ENCODE assay signal across 8 mouse cellular contexts in genomic region chr17:5886943-5887800, GRCm38 (mm10). TPM values are rescaled to one million over a fixed set of nuclear protein-coding genes. Genes with fewer than 3 reads are reported as not detected.
A peak's percentile ranks its signal among the peaks of the same experiment; 100 is the strongest.
DNase-seq lines count a peak whose midpoint lies in the region; TF ChIP-seq lines count a peak whose summit lies in the region.

No protein-coding gene starts in this region.

- no peak overlapping the region for H3K27ac ChIP-seq in cerebellum, adult 2 months (ENCODE audit: insufficient read depth, low read length)
- peak overlapping the region; percentile 1; the same call in 1 of the 2 replicates for H3K27ac ChIP-seq in left cerebral cortex, adult 2 months

- H3K4me3 ChIP-seq in cerebellum, adult 2 months (replicated peaks; ENCODE audit: insufficient read depth, low read depth, low read length): no peak overlapping the region
- H3K4me3 ChIP-seq in left cerebral cortex, adult 2 months: no peak overlapping the region

- TF ChIP-seq CTCF in cerebellum, adult 2 months (IDR thresholded peaks at IDR 0.05; ENCODE audit: borderline replicate concordance, insufficient read depth, low read depth, low read length): peak; percentile 52
- peak; percentile 58 for TF ChIP-seq CTCF in left cerebral cortex, adult 2 months (IDR thresholded peaks at IDR 0.05)
- peak; percentile 46; the same call in 1 of the 2 replicates for TF ChIP-seq CTCF in brain, embryonic 14.5 days (IDR thresholded peaks at IDR 0.05; ENCODE audit: borderline replicate concordance, extremely low read depth, insufficient read depth, insufficient read length)

- no peak for DNase-seq in cerebellum, adult 2 months
- no peak for DNase-seq in cerebellum, adult 8-10 months
- DNase-seq in left cerebral cortex, adult 2 months (ENCODE audit: extremely low spot score in 1 of 2, low spot score in 2 of 2): no peak
- no peak for DNase-seq in left cerebral cortex, adult 11 months (ENCODE audit: low spot score)
- peak; percentile 85 for DNase-seq in brain, embryonic 14.5 days (ENCODE audit: low read depth)
- DNase-seq in left cerebral cortex, postnatal 14 days (ENCODE audit: low spot score in 2 of 2): peak; percentile 24 to 62
- DNase-seq in retina, postnatal 1 day: peak; percentile 67
- no peak for DNase-seq in cerebellum, adult 18-20 months

- 67% methylated on average over 20 of the region's 20 CpGs for WGBS in cerebellum, adult 2 months

- no peaks in the 10 kb centered on the region for H3K27me3 ChIP-seq in cerebellum, adult 2 months (ENCODE audit: control insufficient read depth, insufficient read depth, low read length)

- no peak for TF ChIP-seq POLR2A in cerebellum, adult 2 months (IDR thresholded peaks at IDR 0.05; ENCODE audit: borderline replicate concordance, insufficient read depth, low read length)
- no peak for TF ChIP-seq POLR2A in brain, embryonic 14.5 days (IDR thresholded peaks at IDR 0.05; ENCODE audit: borderline replicate concordance, extremely low read depth, insufficient read depth, insufficient read length, poor library complexity, severe bottlenecking)

- peaks cover 7% of the 10 kb centered on the region for H3K4me1 ChIP-seq in cerebellum, adult 2 months (ENCODE audit: control insufficient read depth, insufficient read depth, low read length)

- intact Hi-C loops in left cerebral cortex, adult 2 months (cut with DNase I): loop anchor here (5.0 kb wide), 1 partner anchor 45 kb away; the partner anchor contains the start of gene Snx9
- intact Hi-C loops in left cerebral cortex, postnatal 14 days (cut with DNase I): loop anchor here (2.0 kb wide), 1 partner anchor 90 kb away; no protein-coding TSS in a partner anchor

RNA-seq across cellular contexts. Expression of gene Snx9, which starts 46.0 kb away (rescaled TPM):
- 17.8 and 19.1 TPM in 2 replicates for polyA plus RNA-seq in cerebellum, adult 2 months (2012; rRNA removed)
- total RNA-seq in left cerebral cortex, adult 2 months (2021): 10 to 100 TPM; 14.7 to 16.6 TPM
- 8.8 and 11.5 TPM in 2 replicates for polyA plus RNA-seq in brain, embryonic 14.5 days (2012; rRNA removed)
- total RNA-seq in left cerebral cortex, postnatal 14 days (2021): 10 to 100 TPM; 11.4 to 12.2 TPM

RNA-seq across cellular contexts. Expression of gene Synj2, which starts 53.9 kb away (rescaled TPM):
- 20.9 and 25.1 TPM in 2 replicates for polyA plus RNA-seq in cerebellum, adult 2 months (2012; rRNA removed)
- 100 to 1,000 TPM; 130 to 132 TPM for total RNA-seq in left cerebral cortex, adult 2 months (2021)
- polyA plus RNA-seq in brain, embryonic 14.5 days (2012; rRNA removed): 0.81 and 1.6 TPM in 2 replicates
- 10 to 100 TPM; 60.1 to 64.4 TPM for total RNA-seq in left cerebral cortex, postnatal 14 days (2021)

Comparison
In these comparisons a context has a peak if more than half of its experiments do, and no peak if none do; other contexts are left out.
1. DNase-seq: peak in brain, embryonic 14.5 days (single experiment), left cerebral cortex, postnatal 14 days (2 of 2) and retina, postnatal 1 day (single experiment); none in cerebellum, adult 2 months (0 of 2), cerebellum, adult 8-10 months (single experiment), left cerebral cortex, adult 2 months (0 of 2), left cerebral cortex, adult 11 months (single experiment) and cerebellum, adult 18-20 months (0 of 2).
2. Peak in every context shown above with its lines, with median percentiles within 50 percentile points of each other: CTCF ChIP-seq.